Mouse (Mus musculus) spleen, postnatal 14 days (tissue): ENCODE results near the gene Trub2.
A peak's percentile ranks its signal among the peaks of the same experiment; 100 is the strongest.

Source experiments
- DNase-seq, 2 experiments: peaks; one replicate each; pipeline ENCODE4 v3.0.0; 2021 to 2022; ENCODE audit warnings: low spot score in 2 of 2

Gene Trub2

DNA sequence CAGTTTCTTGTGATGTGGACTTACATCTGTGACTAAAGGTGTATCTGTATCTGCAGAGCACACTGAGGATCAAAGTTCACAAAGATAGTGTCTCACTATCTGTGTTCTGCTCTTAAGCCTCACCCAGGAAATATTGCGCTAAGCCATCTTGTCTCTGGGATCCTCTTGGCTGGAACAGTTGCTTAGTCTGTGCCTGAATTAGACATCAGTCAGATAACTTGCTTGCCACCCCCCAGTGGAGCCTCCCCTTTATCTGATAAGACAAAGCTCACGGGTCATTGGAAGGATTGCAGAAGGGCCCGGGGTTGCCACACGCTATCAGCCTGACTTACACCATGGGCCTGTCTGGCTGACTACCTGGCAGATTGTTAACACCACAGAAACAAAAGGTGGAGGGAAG, 15.0 kb downstream of the Trub2 start:
- no peak for DNase-seq

DNA sequence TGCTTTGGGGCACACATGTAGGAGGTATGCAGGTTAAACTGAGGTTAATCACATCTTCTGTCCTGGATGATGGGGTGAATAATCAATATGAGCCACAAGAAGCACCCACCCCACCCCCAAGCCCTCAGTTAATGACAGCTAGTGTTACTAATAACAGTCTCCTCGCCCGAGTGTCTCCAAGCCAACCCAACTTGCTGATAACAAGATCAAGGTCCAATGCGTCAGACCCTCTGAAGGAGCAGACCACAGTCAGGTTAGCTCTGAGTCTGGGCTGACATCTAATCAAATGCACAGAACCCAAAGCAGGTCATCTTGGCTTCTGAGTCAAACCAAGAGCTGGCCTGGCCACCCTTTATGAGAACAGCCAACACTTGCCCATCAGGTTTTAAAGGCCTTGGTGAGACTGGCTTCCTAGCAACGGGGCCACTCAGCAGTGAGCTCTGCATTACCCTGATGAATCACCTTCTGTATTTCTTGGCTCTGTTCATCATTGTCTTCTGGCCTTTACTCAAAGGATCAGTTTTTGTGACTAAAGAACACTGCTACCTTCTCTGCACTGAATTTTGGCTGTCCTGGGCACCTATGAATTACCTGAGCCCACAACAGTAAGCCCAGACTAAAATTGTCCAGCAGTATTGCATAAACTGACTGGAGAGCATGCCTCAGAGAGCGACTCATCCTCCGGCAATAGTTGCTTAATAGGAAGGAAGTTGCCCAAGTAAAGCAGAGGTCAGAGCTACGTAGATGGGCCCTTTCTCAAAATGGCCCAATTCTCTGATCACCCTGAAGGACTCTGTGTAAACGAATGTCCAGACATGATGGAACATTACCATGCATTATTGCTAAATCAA, 16.5 kb downstream of the Trub2 start:
- no peak for DNase-seq

DNA sequence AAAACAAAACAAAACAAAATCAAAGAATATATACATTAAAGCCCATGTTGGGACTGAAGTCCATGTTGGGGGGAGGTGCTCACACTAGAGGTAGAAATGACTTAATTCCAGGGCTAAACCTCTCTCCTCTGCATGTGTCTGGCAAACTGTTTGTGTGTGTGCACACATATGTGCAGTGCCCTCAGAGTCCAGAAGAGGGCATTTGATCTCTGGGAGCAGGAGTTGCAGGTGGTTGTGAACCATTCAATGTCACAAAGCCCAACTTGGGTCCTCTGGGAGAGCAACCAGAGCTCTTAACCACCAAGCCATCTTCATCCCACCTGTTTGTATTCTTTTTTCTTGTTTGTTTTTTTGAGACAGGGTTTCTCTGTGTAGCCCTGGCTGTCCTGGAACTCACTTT, 18.1 kb downstream of the Trub2 start:
- no peak for DNase-seq

DNA sequence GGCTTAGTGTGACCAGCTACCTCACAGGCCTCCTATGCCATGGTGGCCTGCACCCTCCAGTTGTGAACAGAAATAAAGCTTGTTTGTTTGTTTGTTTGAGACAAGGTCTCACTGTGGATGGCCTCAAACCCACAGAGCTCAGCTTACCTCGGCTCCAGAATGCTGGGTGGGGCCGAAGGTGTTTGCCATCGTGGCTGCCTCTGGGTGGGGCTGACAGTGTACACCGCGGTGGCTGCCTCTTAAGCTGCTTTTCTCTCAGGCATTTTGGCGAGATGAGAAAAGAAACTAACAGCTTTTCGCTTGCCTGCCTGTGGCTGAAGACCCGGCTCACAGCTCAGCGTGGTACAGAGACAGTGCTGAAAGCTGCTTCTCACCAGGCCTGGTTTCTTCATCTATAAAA, 19.4 kb downstream of the Trub2 start:
- DNase-seq, result no peak

DNA sequence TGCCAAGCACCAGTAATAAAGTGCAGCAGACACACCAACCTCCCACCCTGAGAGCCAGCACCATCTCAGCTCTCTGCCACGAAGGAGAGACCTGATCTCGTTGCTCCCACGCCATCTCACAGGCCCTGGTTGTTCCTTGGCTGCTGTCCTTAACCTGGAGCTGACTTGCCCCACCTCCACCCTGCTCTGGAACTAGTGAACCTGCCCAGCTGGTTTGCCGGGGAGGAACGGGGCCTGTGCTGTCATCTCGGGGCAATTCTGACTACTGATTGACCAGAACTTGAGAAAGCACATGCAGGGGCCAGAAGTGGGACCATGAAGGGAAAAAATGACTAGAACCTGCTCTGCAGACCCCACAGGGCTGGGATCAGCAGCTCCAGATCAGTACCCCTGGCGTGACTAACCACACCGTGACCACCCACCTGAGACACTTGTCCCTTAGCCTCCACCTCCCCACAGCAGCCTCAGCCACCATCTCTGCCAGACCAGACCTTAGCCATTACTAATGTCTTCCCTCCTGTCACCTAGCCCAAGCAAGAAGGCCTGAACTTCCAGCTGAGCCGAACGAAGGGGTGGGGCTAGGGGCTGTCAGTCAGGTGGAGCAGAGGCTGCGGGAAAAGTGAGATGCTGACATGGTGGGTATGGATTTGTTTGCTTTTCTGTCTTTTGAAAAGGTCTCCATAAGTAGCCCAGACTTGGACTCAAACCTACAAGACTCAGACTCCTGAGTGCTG, 20.2 kb downstream of the Trub2 start:
- no peak for DNase-seq

DNA sequence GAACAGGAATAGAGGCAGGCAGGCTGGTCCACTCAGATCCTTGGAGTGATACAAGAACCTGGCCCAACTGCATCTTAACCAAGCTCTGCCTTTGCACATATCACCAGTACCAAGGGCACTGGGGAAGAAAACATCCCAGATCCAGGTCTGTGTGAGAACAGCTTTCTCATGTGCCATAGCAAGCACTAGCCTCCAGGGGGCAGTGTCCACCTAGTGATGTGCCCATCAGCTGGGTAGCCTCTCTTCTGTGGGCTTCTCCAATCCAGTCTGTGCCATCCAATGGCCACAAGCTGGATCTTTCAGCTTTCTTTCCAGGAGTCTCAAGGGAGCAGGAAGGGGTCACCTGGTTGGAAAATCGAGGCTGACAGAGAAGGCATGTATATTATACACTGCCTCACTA, 23.5 kb downstream of the Trub2 start:
- peak; percentile 32 to 61 for DNase-seq

DNA sequence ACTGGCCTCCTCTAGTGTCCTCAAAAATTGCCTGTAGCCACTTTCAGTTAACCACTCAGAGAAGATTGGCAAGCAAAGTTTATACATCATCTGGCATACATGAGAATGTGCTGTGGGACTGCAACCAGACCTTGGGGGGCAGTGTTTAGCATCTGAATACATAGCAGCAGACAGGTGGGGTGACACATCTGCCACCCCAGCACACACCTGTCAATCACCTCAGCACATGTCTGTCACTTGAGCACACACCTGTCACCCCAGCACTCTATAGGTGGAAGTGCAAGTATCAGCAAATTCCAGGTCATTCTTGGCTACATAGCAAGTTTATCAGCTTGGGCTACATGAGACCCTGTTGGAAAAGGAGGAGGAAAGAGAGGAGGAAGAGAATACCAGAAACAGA, 32.6 kb downstream of the Trub2 start:
- no peak for DNase-seq

DNA sequence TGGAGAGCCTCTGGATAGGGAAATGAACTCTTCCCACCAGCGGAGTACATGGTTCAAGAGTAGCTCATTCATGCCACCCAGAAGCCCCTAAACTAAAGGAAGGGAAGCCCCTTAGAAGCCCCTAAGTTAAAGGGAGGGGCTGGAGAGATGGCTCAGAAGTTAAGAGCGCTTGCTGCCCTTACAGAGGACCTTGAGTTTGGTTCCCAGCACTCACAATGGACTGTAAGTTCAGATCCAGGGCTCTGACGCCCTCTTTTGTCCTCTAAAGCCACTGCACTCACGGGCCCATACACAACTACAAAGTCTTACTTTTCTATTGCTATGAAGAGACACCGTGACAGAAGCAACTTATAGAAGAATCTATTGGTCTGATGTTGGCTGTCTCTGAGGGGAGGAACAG, 35.9 kb downstream of the Trub2 start:
- DNase-seq, result no peak

DNA sequence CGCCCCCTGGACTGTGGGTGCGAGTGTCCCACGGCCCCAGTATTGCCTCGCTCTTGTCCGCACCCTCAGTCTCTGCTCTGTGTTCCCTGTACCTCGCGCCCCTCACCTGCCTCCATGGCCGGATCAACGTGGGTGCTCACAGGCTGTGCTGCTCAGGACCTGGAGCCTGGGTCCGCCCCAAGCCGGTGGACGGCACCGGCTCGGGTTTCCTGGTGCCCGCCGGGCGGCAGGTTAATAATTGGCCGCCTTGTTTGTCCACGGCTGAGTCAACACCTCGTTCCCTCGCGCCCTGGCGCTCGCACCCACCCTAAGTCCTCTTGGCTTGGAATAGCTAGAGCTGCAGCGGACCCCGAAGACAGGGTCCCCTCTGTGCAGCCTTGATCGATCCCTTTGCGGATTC, 36.8 kb downstream of the Trub2 start, which contains the start of gene Gm13420:
Gm13420 (minus strand) TSS at position 189 of the 400 bp plus-strand sequence.
- no peak for DNase-seq

DNA sequence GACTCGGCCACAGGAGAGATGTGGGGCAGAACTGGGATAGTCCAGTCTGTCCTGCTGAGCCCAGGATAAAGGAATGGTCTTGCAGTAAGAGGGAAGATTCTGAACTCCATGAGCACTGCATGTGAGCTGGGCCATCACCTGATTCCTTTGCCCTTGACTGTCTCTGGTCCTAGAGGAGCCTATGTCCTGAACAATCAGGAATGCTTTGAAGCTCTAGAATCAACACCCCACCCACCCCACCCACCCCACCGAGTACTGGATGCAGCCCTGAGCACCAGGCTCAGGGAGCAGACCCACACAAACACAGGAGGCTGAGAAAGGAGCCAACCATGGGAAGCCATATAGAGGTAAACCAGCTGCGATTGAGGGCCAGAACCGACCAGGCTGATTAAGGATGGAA, 39.8 kb downstream of the Trub2 start:
- DNase-seq, result no peak

DNA sequence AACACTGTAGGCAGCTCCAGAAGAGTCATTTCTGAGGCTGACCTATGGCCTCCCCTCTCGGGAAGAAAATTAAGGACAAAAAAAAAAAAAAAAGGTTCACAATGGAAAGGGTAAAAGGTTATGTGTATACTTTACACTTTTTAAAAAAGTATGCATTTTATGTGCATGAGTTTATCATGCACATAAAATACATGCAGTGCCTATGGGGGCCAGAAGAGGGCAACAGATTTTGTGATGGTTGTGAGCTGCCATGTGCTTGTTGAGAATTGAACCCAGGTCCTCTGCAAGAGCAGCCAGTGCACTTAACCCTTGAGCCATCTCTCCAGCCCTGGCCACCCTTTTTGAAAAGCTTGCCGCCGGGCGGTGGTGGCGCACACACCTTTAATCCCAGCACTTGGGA, 40.5 kb downstream of the Trub2 start:
- DNase-seq, result no peak

DNA sequence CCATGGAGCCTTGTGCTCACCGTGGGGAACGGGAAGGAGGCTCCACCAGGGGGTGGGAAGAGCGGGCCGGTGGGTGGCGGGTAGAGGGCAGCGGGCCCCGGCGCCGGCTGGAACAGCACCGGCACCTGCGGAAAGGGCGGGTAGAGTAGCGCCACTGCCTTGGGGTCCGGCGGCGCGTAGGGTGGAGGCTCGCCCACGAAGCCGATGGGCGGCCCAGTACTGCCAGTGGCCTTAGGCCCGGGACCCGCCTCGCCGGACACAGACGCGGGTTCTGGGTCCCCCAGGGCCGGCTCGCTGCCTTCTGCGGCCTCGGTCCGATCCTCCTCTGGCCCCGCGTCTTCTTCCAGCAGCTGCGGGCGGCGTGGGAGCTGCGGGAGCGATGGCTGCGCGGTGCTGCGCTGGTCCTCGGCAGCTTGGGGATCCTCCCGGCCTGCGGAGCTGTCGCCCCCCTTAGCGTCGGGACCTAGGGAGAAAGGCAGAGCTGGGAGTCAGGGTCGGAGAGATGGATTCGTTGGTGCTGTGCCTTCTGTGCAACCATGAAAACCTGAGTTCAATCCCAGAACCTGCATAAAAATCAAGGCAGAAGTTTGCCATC, 41.0 kb downstream of the Trub2 start:
- DNase-seq, result no peak

DNA sequence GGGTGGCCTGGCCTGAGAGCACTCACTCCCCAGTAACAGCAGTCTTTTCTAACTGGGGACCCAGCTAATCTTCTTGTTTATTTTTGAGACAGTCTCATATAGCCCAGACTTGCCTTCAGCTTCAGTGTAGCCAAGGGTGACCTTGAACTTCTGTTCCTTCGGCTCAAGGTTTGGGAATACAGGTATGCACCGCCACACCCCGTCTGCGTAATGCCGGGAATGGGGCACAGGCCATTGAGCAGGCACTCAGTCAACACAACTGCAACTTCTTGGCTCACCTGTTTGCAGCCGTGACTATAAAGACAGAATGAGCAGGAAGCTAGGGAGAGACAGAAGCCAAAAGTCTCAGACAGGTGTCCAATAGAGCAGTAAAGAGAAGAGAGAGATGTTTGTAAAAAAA, 44.0 kb downstream of the Trub2 start:
- no peak for DNase-seq

DNA sequence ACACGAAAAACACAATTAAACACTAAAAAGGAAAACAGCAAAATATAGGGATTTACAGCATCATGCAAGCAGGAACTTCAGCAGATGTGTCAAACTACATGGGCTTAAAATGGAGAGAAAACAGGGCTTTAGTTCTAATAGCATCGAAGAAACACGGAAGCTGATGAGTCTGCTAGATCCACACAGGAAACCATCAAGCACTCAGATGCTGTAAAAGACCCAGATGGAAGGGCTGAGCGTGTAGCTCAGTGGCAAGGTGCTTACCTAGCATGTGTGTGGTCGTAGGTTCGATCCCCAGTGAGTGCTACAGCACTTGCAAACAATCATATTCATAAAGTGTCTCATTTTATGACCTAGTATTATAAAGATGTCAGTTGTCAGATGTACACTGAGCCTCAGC, 47.1 kb downstream of the Trub2 start:
- DNase-seq, result no peak

DNA sequence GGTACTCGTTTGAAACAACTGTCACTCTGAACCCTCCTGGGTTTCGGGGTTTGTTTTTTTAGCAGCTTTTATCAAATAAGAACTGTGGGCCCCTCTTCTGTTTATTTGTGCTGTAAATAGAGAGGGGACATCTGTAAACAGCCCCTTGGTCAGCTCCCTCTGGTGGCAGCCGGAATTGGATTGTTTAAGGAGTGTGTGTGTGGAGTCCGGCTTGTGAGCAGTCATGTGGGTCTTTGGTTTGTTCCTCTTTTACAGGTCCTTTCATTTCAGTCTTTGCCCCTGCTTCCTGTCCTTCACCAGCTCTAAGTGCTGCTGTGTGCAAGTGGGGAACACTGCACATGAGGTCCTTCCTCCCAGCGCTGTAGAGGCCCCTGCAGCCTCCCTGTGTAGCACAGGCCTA, 48.9 kb downstream of the Trub2 start:
- DNase-seq, result peak in 1 of 2 experiments; percentile 49

DNA sequence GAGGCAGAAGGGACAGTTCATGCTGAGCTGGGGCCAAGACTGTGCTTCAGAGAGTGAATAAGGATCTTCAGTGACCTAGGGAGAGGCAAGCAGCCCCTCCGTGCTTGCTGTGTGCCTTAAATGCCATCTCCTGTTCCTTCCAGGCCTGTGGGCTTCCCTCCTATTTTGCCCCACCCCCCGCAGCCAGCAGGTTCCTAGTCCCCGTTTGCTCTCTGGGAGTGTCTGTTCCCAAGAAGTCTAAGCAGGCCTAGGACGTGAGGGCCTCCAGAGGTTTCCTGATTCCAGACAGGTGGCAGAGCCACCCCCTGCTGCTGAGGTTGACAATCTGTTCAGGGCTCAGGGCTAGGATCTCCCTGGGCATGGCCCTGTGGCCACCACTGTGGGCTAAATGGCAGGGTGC, 49.5 kb downstream of the Trub2 start:
- DNase-seq, result no peak

DNA sequence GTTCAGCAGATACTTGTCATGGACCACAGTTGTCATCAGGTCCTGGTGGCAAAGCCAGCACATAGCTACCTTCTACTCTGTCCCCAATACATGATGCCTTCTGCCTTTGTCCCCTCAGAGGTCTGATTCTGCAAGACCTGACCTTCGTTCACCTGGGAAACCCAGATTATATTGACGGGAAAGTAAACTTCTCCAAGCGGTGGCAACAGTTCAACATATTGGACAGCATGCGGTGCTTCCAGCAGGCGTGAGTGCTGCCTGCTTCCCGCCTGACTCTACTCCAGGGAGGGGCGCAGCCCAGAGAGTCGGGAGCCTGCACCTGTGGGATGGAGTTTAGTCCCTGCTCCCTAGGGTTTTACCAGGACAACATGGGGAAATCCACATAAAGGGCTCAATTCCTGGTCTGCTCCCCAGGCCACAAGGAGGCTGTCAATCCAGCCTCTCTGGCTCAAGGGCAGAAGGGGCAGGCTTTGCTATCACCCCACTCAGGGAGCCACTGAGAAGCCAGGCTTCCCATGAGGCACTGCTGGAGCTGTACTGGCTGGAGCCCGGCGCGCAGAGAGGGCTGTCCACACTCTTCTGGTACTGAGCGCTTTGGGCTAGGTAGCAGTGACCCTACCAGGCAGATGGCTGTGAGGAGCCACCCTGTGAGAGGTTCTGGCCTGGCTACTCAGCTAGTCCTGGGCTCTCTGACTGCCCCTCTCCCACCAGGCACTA, 50.9 kb downstream of the Trub2 start:
- DNase-seq, result no peak

DNA sequence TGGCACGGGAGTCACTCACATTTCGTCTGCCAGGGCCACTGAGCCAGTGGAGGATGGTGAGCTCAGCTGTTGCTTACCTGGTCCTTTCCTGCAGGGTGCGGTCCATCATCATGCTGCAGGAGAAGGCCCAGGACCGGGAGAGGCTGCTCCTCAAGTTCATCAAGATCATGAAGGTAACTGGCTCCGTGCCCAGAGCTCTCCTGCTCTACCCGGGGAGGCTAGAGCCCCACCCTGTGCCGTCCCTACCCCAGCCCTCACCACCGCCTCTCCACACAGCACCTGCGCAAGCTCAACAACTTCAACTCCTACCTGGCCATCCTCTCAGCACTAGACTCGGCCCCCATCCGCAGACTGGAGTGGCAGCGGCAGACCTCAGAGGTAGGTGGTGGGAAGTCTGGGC, 52.6 kb downstream of the Trub2 start:
- DNase-seq, result no peak

DNA sequence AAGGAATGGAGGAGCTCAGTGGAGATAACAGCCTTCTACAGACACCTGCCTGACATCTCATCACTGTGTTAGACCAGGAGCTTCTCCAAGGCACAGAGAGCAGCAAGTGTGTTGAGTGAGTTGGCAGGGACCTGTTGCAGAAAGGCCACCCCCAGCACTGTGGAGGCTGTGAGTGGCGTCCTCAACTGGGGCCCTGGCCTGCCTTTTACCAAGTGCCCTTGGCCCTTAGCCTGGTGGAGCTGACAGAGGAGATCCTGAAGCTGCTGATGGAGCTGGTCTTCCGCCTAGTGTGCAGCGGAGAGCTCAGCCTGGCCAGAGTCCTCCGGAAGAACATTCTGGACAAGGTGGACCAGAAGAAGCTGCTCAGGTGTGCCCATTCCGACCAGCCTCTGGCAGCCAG, 55.0 kb downstream of the Trub2 start:
- no peak for DNase-seq

DNA sequence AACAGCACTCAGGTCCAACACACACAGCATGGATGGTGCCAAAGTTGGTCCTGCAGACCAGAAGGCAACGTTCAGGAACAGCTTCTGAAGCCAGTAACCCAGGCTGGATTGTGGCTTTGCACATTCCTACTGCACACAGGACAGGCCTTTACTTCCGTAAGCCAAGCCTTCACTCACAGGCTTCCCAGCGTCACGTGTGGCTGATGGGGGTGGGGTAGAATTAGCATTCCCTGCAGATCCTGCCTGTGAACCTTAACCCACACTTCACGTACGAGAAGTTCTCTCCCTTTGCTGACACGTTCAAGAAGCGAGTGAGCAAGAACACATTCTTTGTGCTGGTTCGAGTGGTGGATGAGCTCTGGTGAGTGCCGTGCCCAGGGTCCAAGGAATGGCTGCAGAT, 55.7 kb downstream of the Trub2 start:
- no peak for DNase-seq

DNA sequence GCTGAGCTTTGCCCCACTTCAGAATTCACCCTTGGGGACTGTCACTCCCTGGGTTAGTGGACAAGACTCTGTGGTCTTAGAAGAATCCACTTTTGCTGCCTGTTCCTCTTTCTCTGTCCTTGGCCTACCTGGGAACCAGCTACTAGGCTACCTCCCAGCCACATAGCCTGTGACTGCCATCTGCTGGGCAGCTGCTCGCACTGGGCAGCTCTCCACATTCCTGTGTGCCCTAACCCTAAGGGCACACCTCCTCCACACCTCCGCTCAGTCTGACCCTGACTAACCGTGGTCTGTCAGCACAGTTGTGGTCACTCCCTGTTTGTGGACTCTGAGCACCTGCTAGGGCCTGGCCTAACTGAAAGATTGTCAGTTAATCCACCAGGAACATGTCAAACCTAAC, 56.8 kb downstream of the Trub2 start:
- DNase-seq, result peak in 1 of 2 experiments; percentile 33

DNA sequence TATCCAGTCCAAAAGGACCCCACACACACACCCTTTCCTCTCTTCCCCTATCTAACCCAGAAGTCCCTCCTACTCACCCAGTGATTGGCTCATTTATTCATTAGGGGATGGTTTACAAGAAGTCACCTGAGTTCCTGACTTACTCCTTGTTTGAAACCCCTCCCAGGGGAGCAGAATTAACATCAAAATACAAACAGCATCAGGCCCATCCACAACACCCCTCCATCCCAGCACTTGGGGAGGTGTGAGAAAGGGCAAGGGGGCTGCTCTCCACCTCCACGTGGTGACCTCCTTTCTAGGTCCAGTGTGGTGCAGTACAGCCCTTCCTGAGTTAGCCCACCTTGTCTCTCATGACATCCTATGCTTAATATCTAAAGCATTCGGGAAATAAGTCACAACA, 58.8 kb downstream of the Trub2 start:
- DNase-seq, result no peak
